Mouse (Mus musculus) testis, adult 2 months (tissue): ENCODE data around the gene Magi1. TPM values are rescaled to one million over a fixed set of nuclear protein-coding genes. Genes with fewer than 3 reads are reported as not detected.
A peak's percentile ranks its signal among the peaks of the same experiment; 100 is the strongest.

Experiments used
- H3K27ac ChIP-seq: fragments of 200-500 bp; 2 replicates; pipeline ENCODE4 v1.5.1; 2012; ENCODE audit warnings: low read depth, low read length; ENCODE audit not compliant: control insufficient read depth, insufficient read depth
- H3K27me3 ChIP-seq: fragments of 200-500 bp; 2 replicates; pipeline ENCODE4 v1.6.1; 2012; ENCODE audit warnings: mild to moderate bottlenecking, low read length, moderate library complexity; ENCODE audit not compliant: control insufficient read depth, insufficient read depth
- H3K36me3 ChIP-seq: fragments of 200-500 bp; 2 replicates; pipeline ENCODE4 v1.6.1; 2012; ENCODE audit warnings: mild to moderate bottlenecking, low read length; ENCODE audit not compliant: control insufficient read depth, insufficient read depth
- H3K4me1 ChIP-seq: fragments of 200-500 bp; 2 replicates; pipeline ENCODE4 v1.6.1; 2012; ENCODE audit warnings: low read length; ENCODE audit not compliant: control insufficient read depth, insufficient read depth
- H3K4me3 ChIP-seq: fragments of 200-500 bp; 2 replicates; pipeline ENCODE4 v1.5.1; 2012; ENCODE audit warnings: low read depth, mild to moderate bottlenecking, low read length, moderate library complexity, mixed read lengths; ENCODE audit not compliant: control insufficient read depth
- CTCF ChIP-seq: fragments of 200-500 bp; IDR thresholded peaks from 2 replicates; pipeline ENCODE4 v1.5.1; 2012; ENCODE audit warnings: low read depth, mild to moderate bottlenecking, inconsistent platforms, low read length, moderate library complexity; ENCODE audit not compliant: control insufficient read depth, insufficient read depth, insufficient replicate concordance
- POLR2A ChIP-seq: fragments of 200-500 bp; IDR thresholded peaks from 2 replicates; pipeline ENCODE4 v1.6.1; 2012; ENCODE audit warnings: low read depth, mild to moderate bottlenecking, inconsistent platforms, low read length, moderate library complexity; ENCODE audit not compliant: control insufficient read depth
- polyA plus RNA-seq: library from polyadenylated mRNA; depleted of rRNA; stranded (reverse); fragments of >200 nt; gene quantifications from 2 replicates; pipeline ENCODE4 v1.2.3, GENCODE M21; 2012

The Magi1 gene
- polyA plus RNA-seq, 1 experiment, result 11.1 TPM

DNA sequence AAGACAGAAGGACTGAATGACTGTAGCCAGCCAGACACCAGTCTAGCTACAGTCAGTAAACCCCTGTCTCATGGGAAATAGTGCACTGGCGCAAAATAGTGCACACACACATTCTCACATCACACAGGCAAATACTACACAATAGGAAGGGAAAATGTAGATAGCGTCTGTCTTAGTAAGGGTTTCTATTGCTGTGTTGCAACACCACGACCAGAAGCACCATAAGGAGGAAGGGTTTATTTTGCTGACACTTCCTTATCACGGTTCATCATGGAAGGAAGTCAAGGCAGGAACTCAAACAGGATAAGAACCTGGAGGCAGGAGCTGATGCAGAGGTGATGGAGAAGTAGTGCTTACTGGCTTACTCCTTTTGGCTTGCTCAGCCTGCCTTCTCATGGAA, 14.5 kb downstream of the Magi1 start:
- Histone ChIP-seq H3K27me3 (no peaks in the 10 kb centered on the region), H3K4me1 (peaks cover 2% of the 10 kb centered on the region; the same call in 1 of the 2 replicates), H3K4me3 (no peak overlapping the region), H3K27ac (no peak overlapping the region), H3K36me3 (no peaks in the 10 kb centered on the region)
- no peak for TF ChIP-seq CTCF
- TF ChIP-seq POLR2A, result no peak

DNA sequence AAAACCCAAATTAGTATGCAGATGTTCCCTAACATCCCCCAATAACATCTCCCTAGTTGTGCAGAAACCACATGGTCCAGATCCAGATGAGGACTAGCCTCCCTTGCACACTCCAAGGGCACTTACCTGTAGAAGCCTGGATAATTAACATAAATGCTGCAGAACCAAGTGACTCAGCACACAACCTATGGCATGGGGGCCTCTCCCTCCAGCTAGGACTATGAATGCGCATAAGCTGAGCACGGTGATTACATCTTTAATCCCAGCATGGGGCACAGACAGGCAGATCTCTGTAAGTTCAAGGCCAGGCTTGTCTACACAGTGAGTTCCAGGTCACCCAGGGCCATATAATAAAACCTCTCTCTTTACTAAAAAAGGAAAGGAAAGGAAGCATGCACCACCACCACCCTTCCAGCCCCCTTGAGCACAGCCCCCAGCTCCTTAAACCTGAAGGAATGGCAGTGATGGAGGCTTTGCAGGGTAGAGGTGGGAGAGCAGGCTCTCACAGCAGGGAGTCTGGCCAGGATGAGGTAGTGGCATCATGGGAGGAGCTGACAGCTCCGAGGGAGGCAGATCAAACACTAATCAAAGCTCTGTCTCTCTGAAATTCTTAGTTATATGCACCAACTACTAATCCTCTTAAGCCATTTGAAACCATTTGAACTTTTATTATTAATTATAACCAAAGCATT, 18.3 kb downstream of the Magi1 start:
- no peak for TF ChIP-seq POLR2A
- TF ChIP-seq CTCF, result no peak
- H3K36me3 ChIP-seq, result no peaks in the 10 kb centered on the region
- H3K27me3 ChIP-seq, result no peaks in the 10 kb centered on the region
- no peak overlapping the region for H3K4me3 ChIP-seq
- peaks cover 2% of the 10 kb centered on the region; the same call in 1 of the 2 replicates for H3K4me1 ChIP-seq
- H3K27ac ChIP-seq, result no peak overlapping the region

DNA sequence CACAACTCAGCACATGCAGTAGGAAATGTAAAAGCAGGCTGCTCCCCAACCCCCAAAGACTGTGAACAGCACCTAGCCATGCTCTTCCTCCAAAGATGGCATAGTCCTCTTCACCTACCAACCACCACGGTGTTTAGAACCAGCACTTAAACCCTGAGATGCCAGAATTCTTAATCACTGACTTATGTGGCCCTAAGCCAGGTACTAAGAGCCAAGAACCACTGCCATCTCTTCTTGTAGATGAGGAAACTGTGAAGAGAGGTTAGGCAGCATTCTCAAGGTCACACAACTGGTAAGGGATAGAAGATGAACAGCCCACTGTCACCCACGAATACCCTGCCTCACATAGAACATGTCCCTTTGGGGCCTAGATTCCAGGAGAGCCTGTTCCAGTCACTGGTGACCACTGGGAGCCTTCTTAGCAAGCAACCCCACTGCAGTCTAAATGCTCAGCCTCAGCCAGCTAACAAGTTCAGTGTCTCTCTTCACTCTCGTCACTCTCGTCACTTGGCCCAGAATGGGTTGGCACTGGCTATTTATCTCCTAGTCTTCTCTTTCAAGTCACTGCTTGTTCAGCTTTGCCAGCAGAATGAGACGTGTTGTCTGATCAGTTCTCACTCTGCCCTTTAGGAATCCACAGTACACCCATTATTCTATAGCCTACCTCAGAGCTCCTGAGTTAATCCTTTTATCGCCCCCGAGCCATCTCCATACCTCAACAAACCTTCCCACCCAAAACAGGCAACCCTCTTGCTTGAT, 19.4 kb downstream of the Magi1 start:
- H3K4me3 ChIP-seq, result no peak overlapping the region
- no peak overlapping the region for H3K27ac ChIP-seq
- H3K27me3 ChIP-seq, result no peaks in the 10 kb centered on the region
- no peak for TF ChIP-seq CTCF
- no peak for TF ChIP-seq POLR2A
- no peaks in the 10 kb centered on the region for H3K36me3 ChIP-seq
- peaks cover 2% of the 10 kb centered on the region; the same call in 1 of the 2 replicates for H3K4me1 ChIP-seq

GRCm38 (mm10) chr6:94260831-94261230, 22.9 kb downstream of the Magi1 start:
- Histone ChIP-seq H3K36me3 (no peaks in the 10 kb centered on the region), H3K4me3 (no peak overlapping the region), H3K4me1 (peaks cover 2% of the 10 kb centered on the region; the same call in 1 of the 2 replicates), H3K27ac (no peak overlapping the region), H3K27me3 (no peaks in the 10 kb centered on the region)
- no peak for TF ChIP-seq POLR2A
- TF ChIP-seq CTCF, result no peak

DNA sequence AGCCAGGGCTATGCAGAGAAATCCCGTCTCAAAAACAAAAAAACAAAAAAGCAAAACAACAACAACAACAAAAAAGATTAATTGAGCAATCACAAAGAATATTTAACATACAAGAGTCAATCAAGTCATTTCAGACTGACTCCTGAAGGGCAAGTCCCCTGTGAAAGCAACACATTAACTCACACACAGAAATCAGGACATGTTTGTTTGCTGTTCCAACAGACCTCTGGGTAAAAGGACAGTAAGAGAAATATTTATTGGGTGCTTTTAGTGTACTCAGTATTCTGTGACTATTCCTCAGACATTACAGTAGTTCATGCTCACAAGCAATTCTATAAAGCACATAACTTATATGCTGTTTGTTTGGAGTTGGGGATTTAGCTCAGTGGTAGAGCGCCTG, 23.7 kb downstream of the Magi1 start:
- TF ChIP-seq POLR2A, result no peak
- no peak for TF ChIP-seq CTCF
- Histone ChIP-seq H3K4me3 (no peak overlapping the region), H3K36me3 (no peaks in the 10 kb centered on the region), H3K4me1 (no peaks in the 10 kb centered on the region), H3K27ac (no peak overlapping the region), H3K27me3 (no peaks in the 10 kb centered on the region)

DNA sequence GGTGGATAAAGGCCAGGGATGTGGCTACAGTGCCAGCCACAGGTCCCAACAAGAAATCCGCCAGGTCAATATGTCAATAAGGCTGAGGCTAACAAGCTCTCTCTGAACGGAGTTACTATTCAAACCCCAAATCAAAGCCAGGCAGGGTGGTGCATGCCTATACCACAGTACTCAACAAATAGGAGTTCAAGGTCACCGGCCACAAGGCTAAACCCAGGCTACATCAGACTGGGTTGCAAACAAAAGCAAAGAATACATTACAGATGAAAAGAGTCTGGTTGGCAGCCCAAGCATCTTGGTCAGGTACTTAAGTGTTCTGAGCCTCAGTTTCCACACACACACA, 25.9 kb downstream of the Magi1 start:
- Histone ChIP-seq H3K36me3 (no peaks in the 10 kb centered on the region), H3K4me1 (no peaks in the 10 kb centered on the region), H3K27ac (no peak overlapping the region), H3K4me3 (no peak overlapping the region), H3K27me3 (no peaks in the 10 kb centered on the region)
- TF ChIP-seq POLR2A (no peak), CTCF (no peak)

DNA sequence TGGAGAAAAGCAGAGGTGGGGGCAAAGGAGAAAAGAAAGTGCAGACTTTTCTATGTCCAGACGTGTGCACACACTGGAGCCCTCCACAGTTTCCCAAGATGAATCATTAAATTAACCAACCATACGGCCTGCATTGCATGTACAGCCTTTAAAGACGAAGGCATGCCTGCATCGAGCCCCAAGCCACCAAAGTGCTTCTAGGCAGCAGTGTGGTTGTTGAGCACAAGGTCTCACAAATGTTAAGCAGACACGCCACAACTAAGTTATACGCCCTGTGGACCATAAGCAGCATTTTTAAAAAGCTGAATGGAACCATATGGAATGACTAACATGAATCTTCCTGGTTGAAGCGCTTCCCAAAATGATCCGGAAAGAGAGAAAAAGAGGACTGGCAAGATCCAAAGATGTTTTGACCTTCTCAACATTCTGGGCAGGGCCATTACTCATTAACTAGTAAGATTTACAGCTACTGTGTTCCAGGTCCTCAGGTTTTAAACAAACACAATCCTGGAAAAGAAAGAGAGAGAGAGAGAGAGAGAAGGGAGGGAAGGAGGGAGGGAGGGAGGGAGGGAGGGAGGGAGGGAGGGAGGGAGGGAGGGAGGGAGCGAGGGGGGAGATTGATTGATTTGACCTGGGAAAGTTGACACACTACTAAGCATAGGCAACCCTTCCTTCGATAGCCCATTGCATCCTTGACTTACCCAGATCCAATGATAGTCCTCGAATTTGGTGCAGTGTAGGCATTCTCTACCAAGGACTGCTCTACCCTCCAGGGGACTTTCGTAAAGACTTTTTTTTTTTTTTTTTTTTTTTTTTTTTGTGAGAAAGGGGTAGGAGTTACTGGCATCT, 26.5 kb downstream of the Magi1 start:
- Histone ChIP-seq H3K36me3 (no peaks in the 10 kb centered on the region), H3K27ac (peak overlapping the region; percentile 62; the same call in 1 of the 2 replicates), H3K27me3 (no peaks in the 10 kb centered on the region), H3K4me3 (no peak overlapping the region), H3K4me1 (no peaks in the 10 kb centered on the region)
- TF ChIP-seq CTCF, result no peak
- no peak for TF ChIP-seq POLR2A
